Mouse (Mus musculus): Measurements from ENCODE around the gene Pitpnm1.
"Not testable (repeated sequence)": the region's sequence is repeated elsewhere in the genome, so short reads cannot be mapped to it uniquely, and the experiment has no call there.

The Pitpnm1 gene

GRCm38 (mm10) chr19:4120496-4120895 is 20.7 kb downstream of the Pitpnm1 start:
- DNase-seq: no peak

- DNase-seq: peak; percentile 97 to 99
Observed at GRCm38 (mm10) chr19:4121097-4121805, 21.5 kb downstream of the Pitpnm1 start.

GRCm38 (mm10) chr19:4121896-4122295 is 22.1 kb downstream of the Pitpnm1 start:
- not testable (repeated sequence) for DNase-seq

- no peak for DNase-seq
Observed at GRCm38 (mm10) chr19:4122411-4123370, 22.9 kb downstream of the Pitpnm1 start.

- DNase-seq: no peak
Observed at GRCm38 (mm10) chr19:4124432-4124831, 24.6 kb downstream of the Pitpnm1 start.

- DNase-seq: not testable (repeated sequence)
Observed at GRCm38 (mm10) chr19:4125268-4125667, 25.5 kb downstream of the Pitpnm1 start.

- DNase-seq: peak; percentile 99
Observed at GRCm38 (mm10) chr19:4125741-4126696, 26.2 kb downstream of the Pitpnm1 start, which contains the start of gene Aip. TSS of gene Aip (minus strand) at chr19:4125858.

- DNase-seq: no peak
Observed at GRCm38 (mm10) chr19:4126759-4127495, 27.1 kb downstream of the Pitpnm1 start.

- DNase-seq: no peak
Observed at GRCm38 (mm10) chr19:4129462-4129861, 29.7 kb downstream of the Pitpnm1 start.

- no peak for DNase-seq
Observed at GRCm38 (mm10) chr19:4130106-4130505, 30.3 kb downstream of the Pitpnm1 start.

GRCm38 (mm10) chr19:4131075-4131474 is 31.3 kb downstream of the Pitpnm1 start:
- no peak for DNase-seq

- DNase-seq: peak in 1 of 2 experiments; percentile 14
Observed at GRCm38 (mm10) chr19:4131768-4132167, 32.0 kb downstream of the Pitpnm1 start.

GRCm38 (mm10) chr19:4134354-4134753 is 34.6 kb downstream of the Pitpnm1 start:
- no peak for DNase-seq

GRCm38 (mm10) chr19:4135229-4135962 is 35.6 kb downstream of the Pitpnm1 start:
- peak in 1 of 2 experiments; percentile 10 for DNase-seq

- DNase-seq: peak in 1 of 2 experiments; percentile 24
Observed at GRCm38 (mm10) chr19:4135963-4136345, 36.2 kb downstream of the Pitpnm1 start.

- no peak for DNase-seq
Observed at GRCm38 (mm10) chr19:4136463-4136862, 36.7 kb downstream of the Pitpnm1 start.

- no peak for DNase-seq
Observed at GRCm38 (mm10) chr19:4137913-4138312, 38.1 kb downstream of the Pitpnm1 start.

- no peak for DNase-seq
Observed at GRCm38 (mm10) chr19:4139446-4139845, 39.6 kb downstream of the Pitpnm1 start, which contains the start of gene Gpr152. TSS of gene Gpr152 (plus strand) at chr19:4139787.

GRCm38 (mm10) chr19:4140147-4140546 is 40.3 kb downstream of the Pitpnm1 start:
- no peak for DNase-seq

- DNase-seq: no peak
Observed at GRCm38 (mm10) chr19:4142416-4143173, 42.8 kb downstream of the Pitpnm1 start.

All from thymus, adult 18-20 months (tissue).